Mouse (Mus musculus) intestine, embryonic 14.5 days (tissue): ENCODE measurements around the gene Kcng3. TPM values are rescaled to one million over a fixed set of nuclear protein-coding genes. Genes with fewer than 3 reads are reported as not detected.

Experiments
- ATAC-seq: fragments of 200-750 bp; cut with Nextera tagmentation; replicated peaks from 2 replicates; pipeline ENCODE4 v1.8.0; 2017; ENCODE audit warnings: low read depth, moderate number of reproducible peaks, moderate TSS enrichment, moderate library complexity; ENCODE audit not compliant: low FRiP score, low TSS enrichment
- DNase-seq: peaks from one replicate; pipeline ENCODE4 v3.0.0-alpha.2; 2018; ENCODE audit warnings: low spot score
- H3K27ac ChIP-seq: fragments of 300-500 bp; sonication (generic); 2 replicates; pipeline ENCODE4 v1.5.1; 2014; ENCODE audit warnings: low read depth, mild to moderate bottlenecking, control low read depth
- H3K27me3 ChIP-seq: fragments of 300-500 bp; sonication (generic); replicated peaks from 2 replicates; pipeline ENCODE4 v1.6.1; 2014; ENCODE audit warnings: low read length, control low read depth; ENCODE audit not compliant: control insufficient read depth, insufficient read depth
- H3K36me3 ChIP-seq: fragments of 300-500 bp; sonication (generic); 2 replicates; pipeline ENCODE4 v1.6.1; 2014; ENCODE audit warnings: low read length, control low read depth; ENCODE audit not compliant: control insufficient read depth, insufficient read depth
- H3K4me1 ChIP-seq: fragments of 300-500 bp; sonication (generic); replicated peaks from 2 replicates; pipeline ENCODE4 v1.6.1; 2014; ENCODE audit warnings: low read length, control low read depth, mixed read lengths; ENCODE audit not compliant: control insufficient read depth, insufficient read depth
- H3K4me2 ChIP-seq: fragments of 300-500 bp; sonication (generic); 2 replicates; pipeline ENCODE4 v1.6.1; 2014; ENCODE audit warnings: low read length
- H3K4me3 ChIP-seq: fragments of 300-500 bp; sonication (generic); 2 replicates; pipeline ENCODE4 v1.5.1; 2014; ENCODE audit warnings: low read depth, low read length, control low read depth, mixed read lengths
- H3K9ac ChIP-seq: fragments of 300-500 bp; sonication (generic); 2 replicates; pipeline ENCODE4 v1.6.1; 2014; ENCODE audit warnings: mild to moderate bottlenecking, low read length
- H3K9me3 ChIP-seq: fragments of 300-500 bp; sonication (generic); 2 replicates; pipeline ENCODE4 v1.6.1; 2016; ENCODE audit warnings: low read length, control low read depth; ENCODE audit not compliant: control insufficient read depth
- WGBS: fragments of 180-500 bp; shearing (Covaris S2); extraction: QIAGEN DNeasy Blood & Tissue Kit; methylation state at CpG from one replicate; pipeline ENCODE4 v1.1.7; 2014; 5-methylcytosine and 5-hydroxymethylcytosine counted together
- polyA plus RNA-seq: library from polyadenylated mRNA; unstranded; fragments of >200 nt; fragmentation: Nextera tagmentation; extraction: Ambion mirVana; gene quantifications from 2 replicates; pipeline ENCODE4 v1.2.1, GENCODE M21; 2014

Gene Kcng3
- polyA plus RNA-seq: not detected in 2 replicates

GRCm38 (mm10) chr17:83631783-83632652 is at the start of gene Kcng3:
Kcng3 (minus strand) TSS chr17:83631895.
- Histone ChIP-seq H3K4me1 (peaks cover 9% of the 10 kb centered on the region; the same call in 1 of the 2 replicates), H3K27me3 (peaks cover 75% of the 10 kb centered on the region), H3K9me3 (no peaks in the 10 kb centered on the region), H3K4me2 (peak within 1 kb of the TSS; percentile 92), H3K9ac (peak within 1 kb of the TSS; percentile 29), H3K36me3 (no peaks in the 10 kb centered on the region), H3K27ac (no peak within 1 kb of the TSS), H3K4me3 (peak within 1 kb of the TSS; percentile 57)
- ATAC-seq (peak; percentile 71; the same call in 1 of the 2 replicates), DNase-seq (peak; percentile 77)
- under 1% methylated on average over 76 of the region's 86 CpGs for WGBS

GRCm38 (mm10) chr17:83677370-83677769 is 45.7 kb upstream of the Kcng3 start:
- no peak overlapping the region for H3K9ac ChIP-seq

GRCm38 (mm10) chr17:83672685-83673084 is 41.0 kb upstream of the Kcng3 start:
- H3K4me1 ChIP-seq: no peaks in the 10 kb centered on the region
- no peak overlapping the region for H3K4me2 ChIP-seq
- no peaks in the 10 kb centered on the region for H3K27me3 ChIP-seq
- no peak overlapping the region for H3K4me3 ChIP-seq
- no peak for ATAC-seq
- no peak overlapping the region for H3K9ac ChIP-seq
- DNase-seq: no peak
- H3K9me3 ChIP-seq: no peaks in the 10 kb centered on the region
- WGBS: 80% methylated on average over 4 of the region's 4 CpGs
- no peaks in the 10 kb centered on the region for H3K36me3 ChIP-seq
- no peak overlapping the region for H3K27ac ChIP-seq

More at GRCm38 (mm10) chr17:83677370-83677769, 45.7 kb upstream of the Kcng3 start:
- H3K4me3 ChIP-seq: no peak overlapping the region
- no peaks in the 10 kb centered on the region for H3K27me3 ChIP-seq
- ATAC-seq: no peak
- DNase-seq: no peak
- no peak overlapping the region for H3K4me2 ChIP-seq
- H3K36me3 ChIP-seq: no peaks in the 10 kb centered on the region
- no peaks in the 10 kb centered on the region for H3K4me1 ChIP-seq
- WGBS: 71% methylated on average over 1 of the region's 1 CpGs
- no peak overlapping the region for H3K27ac ChIP-seq
- no peaks in the 10 kb centered on the region for H3K9me3 ChIP-seq

- H3K4me1 ChIP-seq: no peaks in the 10 kb centered on the region
- WGBS: 87% methylated on average over 3 of the region's 3 CpGs
- no peak overlapping the region for H3K27ac ChIP-seq
- no peaks in the 10 kb centered on the region for H3K36me3 ChIP-seq
- no peaks in the 10 kb centered on the region for H3K27me3 ChIP-seq
- no peak overlapping the region for H3K4me2 ChIP-seq
- ATAC-seq (no peak), DNase-seq (no peak)
- H3K9ac ChIP-seq: no peak overlapping the region
- H3K9me3 ChIP-seq: no peaks in the 10 kb centered on the region
- H3K4me3 ChIP-seq: no peak overlapping the region
Measured at GRCm38 (mm10) chr17:83667934-83668690, 36.4 kb upstream of the Kcng3 start.

GRCm38 (mm10) chr17:83666597-83667287 is 35.0 kb upstream of the Kcng3 start:
- Histone ChIP-seq H3K4me2 (no peak overlapping the region), H3K27me3 (no peaks in the 10 kb centered on the region), H3K9ac (no peak overlapping the region), H3K36me3 (no peaks in the 10 kb centered on the region), H3K27ac (no peak overlapping the region), H3K4me3 (no peak overlapping the region), H3K9me3 (no peaks in the 10 kb centered on the region), H3K4me1 (no peaks in the 10 kb centered on the region)
- ATAC-seq: no peak
- 69% methylated on average over 13 of the region's 13 CpGs for whole genome bisulfite sequencing
- no peak for DNase-seq

- 61% methylated on average over 8 of the region's 8 CpGs for WGBS
Measured at GRCm38 (mm10) chr17:83664761-83665160, 33.1 kb upstream of the Kcng3 start.

GRCm38 (mm10) chr17:83658943-83659342 is 27.2 kb upstream of the Kcng3 start:
- H3K4me2 ChIP-seq: no peak overlapping the region
- H3K9me3 ChIP-seq: no peaks in the 10 kb centered on the region
- no peak overlapping the region for H3K4me3 ChIP-seq
- no peaks in the 10 kb centered on the region for H3K36me3 ChIP-seq
- H3K4me1 ChIP-seq: no peaks in the 10 kb centered on the region
- 68% methylated on average over 1 of the region's 1 CpGs for WGBS
- H3K27me3 ChIP-seq: no peaks in the 10 kb centered on the region
- H3K9ac ChIP-seq: no peak overlapping the region
- no peak overlapping the region for H3K27ac ChIP-seq
- ATAC-seq (no peak), DNase-seq (no peak)

More at GRCm38 (mm10) chr17:83664761-83665160, 33.1 kb upstream of the Kcng3 start:
- Histone ChIP-seq H3K4me1 (no peaks in the 10 kb centered on the region), H3K9me3 (no peaks in the 10 kb centered on the region), H3K9ac (no peak overlapping the region), H3K4me3 (no peak overlapping the region), H3K4me2 (no peak overlapping the region), H3K36me3 (no peaks in the 10 kb centered on the region), H3K27ac (no peak overlapping the region), H3K27me3 (no peaks in the 10 kb centered on the region)
- DNase-seq: no peak
- no peak for ATAC-seq

GRCm38 (mm10) chr17:83657375-83657774 is 25.7 kb upstream of the Kcng3 start:
- Histone ChIP-seq H3K36me3 (no peaks in the 10 kb centered on the region), H3K4me1 (no peaks in the 10 kb centered on the region), H3K4me3 (no peak overlapping the region), H3K4me2 (no peak overlapping the region), H3K9me3 (no peaks in the 10 kb centered on the region), H3K27ac (no peak overlapping the region), H3K9ac (no peak overlapping the region), H3K27me3 (no peaks in the 10 kb centered on the region)
- WGBS: 73% methylated on average over 9 of the region's 9 CpGs
- ATAC-seq (no peak), DNase-seq (no peak)
